11 mouse cellular contexts compared by ENCODE assay signal in genomic region chr1:132938975-132939374, GRCm38 (mm10). TPM values are rescaled to one million over a fixed set of nuclear protein-coding genes. Genes with fewer than 3 reads are reported as not detected.
DNase-seq lines count a peak whose midpoint lies in the region; ATAC-seq and TF ChIP-seq lines count a peak whose summit lies in the region.
"Had no signal": no experiment of that assay in that cellular context is flagged by ENCODE, and none has a peak within 500 bp of the region (broad histone marks: within the 10 kb centered on the region; RNA-seq: fewer than 3 reads in every experiment).

No protein-coding gene starts in this region.

- H3K27ac ChIP-seq in kidney, adult 2 months (ENCODE audit: insufficient read depth, low read depth, low read length), result no peak overlapping the region
- no peak overlapping the region; the same call in 1 of the 2 replicates for H3K27ac ChIP-seq in cerebellum, adult 2 months (ENCODE audit: insufficient read depth, low read length)
- H3K27ac ChIP-seq: kidney, embryonic 15.5 days; stomach, embryonic 15.5 days had no signal

- 86% methylated on average over 8 of the region's 8 CpGs for WGBS in kidney, adult 2 months
- WGBS in cerebellum, adult 2 months, result 17% methylated on average over 8 of the region's 8 CpGs
- whole genome bisulfite sequencing in lung, adult 2 months, result 67% methylated on average over 8 of the region's 8 CpGs

- no peak for TF ChIP-seq CTCF in kidney, adult 2 months (conservative IDR thresholded peaks at IDR 0.05; ENCODE audit: insufficient read depth, insufficient read length, low read depth, low read length)
- TF ChIP-seq CTCF in cerebellum, adult 2 months (IDR thresholded peaks at IDR 0.05; ENCODE audit: borderline replicate concordance, insufficient read depth, low read depth, low read length), result peak; percentile 34; the same call in 1 of the 2 replicates
- TF ChIP-seq CTCF in lung, adult 2 months (IDR thresholded peaks at IDR 0.05; ENCODE audit: insufficient read depth, low read length), result no peak

- H3K27me3 ChIP-seq in kidney, adult 2 months (replicated peaks; ENCODE audit: control insufficient read depth, insufficient read depth, low read length), result no peaks in the 10 kb centered on the region
- no peaks in the 10 kb centered on the region for H3K27me3 ChIP-seq in cerebellum, adult 2 months (ENCODE audit: control insufficient read depth, insufficient read depth, low read length)
- H3K27me3 ChIP-seq: kidney, embryonic 15.5 days had no signal

- H3K4me3 ChIP-seq in kidney, adult 2 months (ENCODE audit: insufficient read depth, low read depth, low read length), result no peak overlapping the region
- H3K4me3 ChIP-seq in cerebellum, adult 2 months (replicated peaks; ENCODE audit: insufficient read depth, low read depth, low read length), result no peak overlapping the region
- no peak overlapping the region for H3K4me3 ChIP-seq in lung, adult 2 months (replicated peaks; ENCODE audit: extremely low read depth, low read depth, low read length)
- H3K4me3 ChIP-seq: kidney, embryonic 15.5 days; stomach, embryonic 15.5 days had no signal

- no peaks in the 10 kb centered on the region for H3K4me1 ChIP-seq in kidney, adult 2 months (ENCODE audit: control insufficient read depth, insufficient read depth, low read length)
- H3K4me1 ChIP-seq in cerebellum, adult 2 months (ENCODE audit: control insufficient read depth, insufficient read depth, low read length), result peaks cover 43% of the 10 kb centered on the region
- no peaks in the 10 kb centered on the region for H3K4me1 ChIP-seq in lung, adult 2 months (ENCODE audit: control insufficient read depth, insufficient read depth, low read length)
- H3K4me1 ChIP-seq: kidney, embryonic 15.5 days; stomach, embryonic 15.5 days had no signal

- no peak for ATAC-seq in megakaryocyte, adult 5-6 weeks (ENCODE audit: poor library complexity, severe bottlenecking)

- peak; percentile 2 for DNase-seq in kidney, adult 2 months
- no peak for DNase-seq in kidney, postnatal 14 days
- peak; percentile 44 for DNase-seq in right cerebral cortex, postnatal 25 days
- no peak for DNase-seq in right cerebral cortex, adult 18-20 months
- peak; percentile 82 to 85 for DNase-seq in cerebellum, adult 2 months
- no peak for DNase-seq in lung, adult 2 months
- DNase-seq: heart, adult 11 months; heart, postnatal 4 days had no signal

- TF ChIP-seq POLR2A in kidney, adult 2 months (IDR thresholded peaks at IDR 0.05; ENCODE audit: low read depth, low read length), result no peak
- no peak for TF ChIP-seq POLR2A in cerebellum, adult 2 months (IDR thresholded peaks at IDR 0.05; ENCODE audit: borderline replicate concordance, insufficient read depth, low read length)
- TF ChIP-seq POLR2A in lung, adult 2 months (IDR thresholded peaks at IDR 0.05; ENCODE audit: borderline replicate concordance, extremely low read depth, low read depth, low read length), result no peak

- no peaks in the 10 kb centered on the region for H3K36me3 ChIP-seq in kidney, adult 2 months (ENCODE audit: control insufficient read depth, insufficient read depth, low read length)
- H3K36me3 ChIP-seq: kidney, embryonic 15.5 days; stomach, embryonic 15.5 days had no signal

RNA-seq across cellular contexts. Expression of gene Lrrn2, which starts 58.9 kb away (rescaled TPM):
- polyA plus RNA-seq in kidney, adult 2 months (2012; rRNA removed), result 0.36 and 0.57 TPM in 2 replicates
- 73.4 and 80.5 TPM in 2 replicates for polyA plus RNA-seq in cerebellum, adult 2 months (2012; rRNA removed)
- total RNA-seq in megakaryocyte, adult 5-6 weeks (2015), result 0.07 TPM in 1 of 2 replicates, not detected in the other
- not detected in 2 replicates for total RNA-seq in megakaryocyte, adult 5-6 weeks (2017)
- polyA plus RNA-seq in lung, adult 2 months (2012; rRNA removed), result 2.0 and 2.9 TPM in 2 replicates

Comparison
In these comparisons a context has a peak if more than half of its experiments do, and no peak if none do; other contexts are left out.
1. DNase-seq: peak in kidney, adult 2 months (single experiment), right cerebral cortex, postnatal 25 days (single experiment) and cerebellum, adult 2 months (2 of 2); none in kidney, postnatal 14 days (single experiment), right cerebral cortex, adult 18-20 months (single experiment) and lung, adult 2 months (single experiment).
2. RNA of gene Lrrn2, which starts 58.9 kb away (polyA plus RNA-seq): 73.4 to 80.5 TPM in cerebellum, adult 2 months; 2.0 to 2.9 TPM in lung, adult 2 months and 0.36 to 0.57 TPM in kidney, adult 2 months; every median in the first group is over 10 times any median in the second.